Mouse (Mus musculus): ENCODE results near the gene Cyb561d2. TPM values are rescaled to one million over a fixed set of nuclear protein-coding genes. Genes with fewer than 3 reads are reported as not detected.
"Not testable (repeated sequence)": the region's sequence is repeated elsewhere in the genome, so short reads cannot be mapped to it uniquely, and the experiment has no call there.

Gene Cyb561d2
- total and polyA plus RNA-seq, 3 experiments: 37.8 to 38.1 TPM; not detected in 1

GRCm38 (mm10) chr9:107575579-107576356 is 33.8 kb upstream of the Cyb561d2 start:
- Histone ChIP-seq H3K27ac (ENCODE audit: control insufficient read depth, low read depth, low read length) (no peak overlapping the region), H3K27me3 (ENCODE audit: control insufficient read depth in 1 of 2, insufficient read depth in 2 of 2, low read length in 2 of 2) (no peaks in the 10 kb centered on the region), H3K9ac (ENCODE audit: control insufficient read depth, low read depth, low read length, poor library complexity, severe bottlenecking) (no peak overlapping the region), H3K36me3 (ENCODE audit: control insufficient read depth in 1 of 2, insufficient read depth in 2 of 2, low read length in 2 of 2) (peaks cover 0 to 20% of the 10 kb centered on the region in 2 experiments; a peak in 2 of 4 replicates), H3K4me1 (ENCODE audit: control insufficient read depth in 1 of 2, insufficient read depth in 2 of 2, low read length in 2 of 2) (peaks cover 10 to 41% of the 10 kb centered on the region in 2 experiments), H3K4me3 (ENCODE audit: control insufficient read depth in 1 of 2, insufficient read depth in 1 of 2, low read depth in 2 of 2, low read length in 2 of 2) (no peak overlapping the region), H3K9me3 (replicated peaks; ENCODE audit: insufficient read depth, low read length) (no peaks in the 10 kb centered on the region), H3K79me2 (ENCODE audit: control insufficient read depth, insufficient read depth, low read length, poor library complexity) (peaks cover 2% of the 10 kb centered on the region; the same call in 1 of the 2 replicates)
- DNase-seq (ENCODE audit: low read depth, low spot score): no peak
- TF ChIP-seq CTCF (IDR thresholded peaks at IDR 0.05 in 2 of 3, conservative IDR thresholded peaks at IDR 0.05 in 1 of 3; ENCODE audit: control insufficient read depth in 1 of 3, insufficient read depth in 1 of 3, low read depth in 2 of 3, low read length in 3 of 3, poor library complexity in 1 of 3, severe bottlenecking in 1 of 3): no peak

GRCm38 (mm10) chr9:107573774-107574173 is 31.8 kb upstream of the Cyb561d2 start:
- peaks cover 0 to 27% of the 10 kb centered on the region in 2 experiments; a peak in 2 of 4 replicates for H3K36me3 ChIP-seq (ENCODE audit: control insufficient read depth in 1 of 2, insufficient read depth in 2 of 2, low read length in 2 of 2)
- not testable (repeated sequence) for H3K9ac ChIP-seq (ENCODE audit: control insufficient read depth, low read depth, low read length, poor library complexity, severe bottlenecking)

GRCm38 (mm10) chr9:107572327-107572662 is 30.3 kb upstream of the Cyb561d2 start:
- DNase-seq (ENCODE audit: low read depth, low spot score): no peak
- no peak overlapping the region for H3K9ac ChIP-seq (ENCODE audit: control insufficient read depth, low read depth, low read length, poor library complexity, severe bottlenecking)
- peaks cover 0 to 30% of the 10 kb centered on the region in 2 experiments; a peak in 2 of 4 replicates for H3K36me3 ChIP-seq (ENCODE audit: control insufficient read depth in 1 of 2, insufficient read depth in 2 of 2, low read length in 2 of 2)
- no peaks in the 10 kb centered on the region for H3K27me3 ChIP-seq (ENCODE audit: control insufficient read depth in 1 of 2, insufficient read depth in 2 of 2, low read length in 2 of 2)
- peaks cover 14% of the 10 kb centered on the region for H3K79me2 ChIP-seq (ENCODE audit: control insufficient read depth, insufficient read depth, low read length, poor library complexity)
- peaks cover 9 to 48% of the 10 kb centered on the region in 2 experiments for H3K4me1 ChIP-seq (ENCODE audit: control insufficient read depth in 1 of 2, insufficient read depth in 2 of 2, low read length in 2 of 2)
- H3K9me3 ChIP-seq (replicated peaks; ENCODE audit: insufficient read depth, low read length): no peaks in the 10 kb centered on the region
- H3K27ac ChIP-seq (ENCODE audit: control insufficient read depth, low read depth, low read length): no peak overlapping the region; the same call in 1 of the 2 replicates
- TF ChIP-seq NRF1 (IDR thresholded peaks at IDR 0.05; ENCODE audit: insufficient read depth, low read depth, low read length, poor library complexity, severe bottlenecking): no peak
- TF ChIP-seq CHD1 (IDR thresholded peaks at IDR 0.05; ENCODE audit: low read depth, low read length): no peak
- no peak for TF ChIP-seq POLR2AphosphoS5 (IDR thresholded peaks at IDR 0.05; ENCODE audit: borderline replicate concordance, low read depth, low read length)
- no peak for TF ChIP-seq CTCF (IDR thresholded peaks at IDR 0.05 in 2 of 3, conservative IDR thresholded peaks at IDR 0.05 in 1 of 3; ENCODE audit: control insufficient read depth in 1 of 3, insufficient read depth in 1 of 3, low read depth in 2 of 3, low read length in 3 of 3, poor library complexity in 1 of 3, severe bottlenecking in 1 of 3)
- no peak for TF ChIP-seq BHLHE40 (IDR thresholded peaks at IDR 0.05; ENCODE audit: borderline replicate concordance, low read depth, low read length)
- TF ChIP-seq TBP (IDR thresholded peaks at IDR 0.05; ENCODE audit: low read depth, low read length): no peak
- no peak for TF ChIP-seq TAL1 (IDR thresholded peaks at IDR 0.05; ENCODE audit: low read length)
- no peak for TF ChIP-seq MAFK (IDR thresholded peaks at IDR 0.05; ENCODE audit: borderline replicate concordance, low read depth, low read length)
- no peak for TF ChIP-seq KAT2A (conservative IDR thresholded peaks at IDR 0.05; ENCODE audit: low read depth, low read length)
- no peak for TF ChIP-seq ETS1 (IDR thresholded peaks at IDR 0.05; ENCODE audit: low read depth, low read length)
- TF ChIP-seq GABPA (IDR thresholded peaks at IDR 0.05; ENCODE audit: low read depth, low read length): no peak
- no peak for TF ChIP-seq USF1 (IDR thresholded peaks at IDR 0.05; ENCODE audit: low read depth, low read length)
- no peak for TF ChIP-seq MXI1 (IDR thresholded peaks at IDR 0.05; ENCODE audit: low read depth, low read length)
- no peak overlapping the region for H3K4me3 ChIP-seq (ENCODE audit: control insufficient read depth in 1 of 2, insufficient read depth in 1 of 2, low read depth in 2 of 2, low read length in 2 of 2)

More at GRCm38 (mm10) chr9:107573774-107574173, 31.8 kb upstream of the Cyb561d2 start:
- not testable (repeated sequence) for H3K9me3 ChIP-seq (replicated peaks; ENCODE audit: insufficient read depth, low read length); H3K4me3 ChIP-seq (ENCODE audit: control insufficient read depth in 1 of 2, insufficient read depth in 1 of 2, low read depth in 2 of 2, low read length in 2 of 2); H3K27me3 ChIP-seq (ENCODE audit: control insufficient read depth in 1 of 2, insufficient read depth in 2 of 2, low read length in 2 of 2); H3K27ac ChIP-seq (ENCODE audit: control insufficient read depth, low read depth, low read length)
- Histone ChIP-seq H3K79me2 (ENCODE audit: control insufficient read depth, insufficient read depth, low read length, poor library complexity) (peaks cover 14% of the 10 kb centered on the region), H3K4me1 (ENCODE audit: control insufficient read depth in 1 of 2, insufficient read depth in 2 of 2, low read length in 2 of 2) (peaks cover 9 to 44% of the 10 kb centered on the region in 2 experiments)
- peak; percentile 39; the same call in 1 of the 2 replicates for TF ChIP-seq ZNF384 (IDR thresholded peaks at IDR 0.05; ENCODE audit: low read depth, low read length)
- TF ChIP-seq CTCF (IDR thresholded peaks at IDR 0.05 in 2 of 3, conservative IDR thresholded peaks at IDR 0.05 in 1 of 3; ENCODE audit: control insufficient read depth in 1 of 3, insufficient read depth in 1 of 3, low read depth in 2 of 3, low read length in 3 of 3, poor library complexity in 1 of 3, severe bottlenecking in 1 of 3): peak in 2 of 3 experiments; percentile 30 to 49; a peak in 5 of 6 replicates
- 0 out of 2 replicates have a peak, but pooled peaks have one; percentile 48 for TF ChIP-seq MYC (IDR thresholded peaks at IDR 0.05; ENCODE audit: low read depth, low read length)
- DNase-seq (ENCODE audit: low read depth, low spot score): peak; percentile 51

Measured in MEL (cell line).